Mouse (Mus musculus) intestine, embryonic 14.5 days (tissue): ENCODE measurements around the gene Trim80. TPM values are rescaled to one million over a fixed set of nuclear protein-coding genes. Genes with fewer than 3 reads are reported as not detected.
"Not testable (repeated sequence)": the region's sequence is repeated elsewhere in the genome, so short reads cannot be mapped to it uniquely, and the experiment has no call there.

Source experiments
- ATAC-seq: fragments of 200-750 bp; cut with Nextera tagmentation; replicated peaks from 2 replicates; pipeline ENCODE4 v1.8.0; 2017; ENCODE audit warnings: low read depth, moderate number of reproducible peaks, moderate TSS enrichment, moderate library complexity; ENCODE audit not compliant: low FRiP score, low TSS enrichment
- DNase-seq: peaks from one replicate; pipeline ENCODE4 v3.0.0-alpha.2; 2018; ENCODE audit warnings: low spot score
- H3K27ac ChIP-seq: fragments of 300-500 bp; sonication (generic); 2 replicates; pipeline ENCODE4 v1.5.1; 2014; ENCODE audit warnings: low read depth, mild to moderate bottlenecking, control low read depth
- H3K27me3 ChIP-seq: fragments of 300-500 bp; sonication (generic); replicated peaks from 2 replicates; pipeline ENCODE4 v1.6.1; 2014; ENCODE audit warnings: low read length, control low read depth; ENCODE audit not compliant: control insufficient read depth, insufficient read depth
- H3K36me3 ChIP-seq: fragments of 300-500 bp; sonication (generic); 2 replicates; pipeline ENCODE4 v1.6.1; 2014; ENCODE audit warnings: low read length, control low read depth; ENCODE audit not compliant: control insufficient read depth, insufficient read depth
- H3K4me1 ChIP-seq: fragments of 300-500 bp; sonication (generic); replicated peaks from 2 replicates; pipeline ENCODE4 v1.6.1; 2014; ENCODE audit warnings: low read length, control low read depth, mixed read lengths; ENCODE audit not compliant: control insufficient read depth, insufficient read depth
- H3K4me2 ChIP-seq: fragments of 300-500 bp; sonication (generic); 2 replicates; pipeline ENCODE4 v1.6.1; 2014; ENCODE audit warnings: low read length
- H3K4me3 ChIP-seq: fragments of 300-500 bp; sonication (generic); 2 replicates; pipeline ENCODE4 v1.5.1; 2014; ENCODE audit warnings: low read depth, low read length, control low read depth, mixed read lengths
- H3K9ac ChIP-seq: fragments of 300-500 bp; sonication (generic); 2 replicates; pipeline ENCODE4 v1.6.1; 2014; ENCODE audit warnings: mild to moderate bottlenecking, low read length
- H3K9me3 ChIP-seq: fragments of 300-500 bp; sonication (generic); 2 replicates; pipeline ENCODE4 v1.6.1; 2016; ENCODE audit warnings: low read length, control low read depth; ENCODE audit not compliant: control insufficient read depth
- WGBS: fragments of 180-500 bp; shearing (Covaris S2); extraction: QIAGEN DNeasy Blood & Tissue Kit; methylation state at CpG from one replicate; pipeline ENCODE4 v1.1.7; 2014; 5-methylcytosine and 5-hydroxymethylcytosine counted together
- polyA plus RNA-seq: library from polyadenylated mRNA; unstranded; fragments of >200 nt; fragmentation: Nextera tagmentation; extraction: Ambion mirVana; gene quantifications from 2 replicates; pipeline ENCODE4 v1.2.1, GENCODE M21; 2014

The Trim80 gene
- polyA plus RNA-seq, 1 experiment from 2014 or later: 0.12 TPM

DNA sequence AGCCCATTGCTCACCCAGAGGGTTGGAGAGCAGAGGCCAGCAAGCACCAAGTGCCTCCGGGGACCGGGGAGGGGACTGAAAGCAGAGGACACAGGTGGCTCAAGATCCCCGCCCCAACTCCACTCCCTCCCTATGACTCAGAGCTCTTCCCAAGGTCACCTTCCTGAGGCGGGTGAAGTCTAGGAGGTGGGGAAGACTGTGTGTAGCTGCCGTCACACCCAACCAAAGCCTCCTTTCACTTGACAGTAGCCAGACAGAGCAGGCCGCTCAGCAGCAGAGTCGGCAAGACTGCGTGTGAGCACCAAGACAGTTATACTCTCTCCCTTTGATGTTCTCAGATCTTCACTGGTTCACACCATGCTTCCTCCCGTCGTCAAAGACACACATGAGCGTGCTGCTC is 23.1 kb downstream of the Trim80 start:
- Histone ChIP-seq H3K27ac (no peak overlapping the region), H3K4me2 (no peak overlapping the region), H3K4me3 (no peak overlapping the region), H3K27me3 (no peaks in the 10 kb centered on the region), H3K9ac (no peak overlapping the region), H3K36me3 (no peaks in the 10 kb centered on the region), H3K9me3 (no peaks in the 10 kb centered on the region), H3K4me1 (peaks cover 7% of the 10 kb centered on the region)
- 45% methylated on average over 11 of the region's 11 CpGs for WGBS
- ATAC-seq (peak; percentile 63; the same call in 1 of the 2 replicates), DNase-seq (no peak)

DNA sequence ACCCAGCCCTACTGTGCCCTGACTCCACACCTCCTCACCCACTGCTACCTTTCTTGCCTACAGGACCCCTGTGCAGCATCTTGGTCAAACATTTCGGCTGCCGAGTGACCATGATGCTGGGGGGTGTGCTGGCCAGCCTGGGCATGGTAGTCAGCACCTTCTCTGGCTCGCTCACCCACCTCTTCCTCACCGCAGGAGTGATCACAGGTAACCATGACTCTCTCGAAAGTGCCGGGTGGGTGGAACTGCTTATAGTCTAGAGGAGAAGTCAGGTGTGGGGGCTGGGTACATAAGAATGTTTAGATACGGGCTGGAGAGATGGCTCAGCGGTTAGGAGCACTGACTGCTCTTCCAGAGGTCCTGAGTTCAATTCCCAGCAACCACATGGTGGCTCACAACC is 24.5 kb downstream of the Trim80 start:
- DNase-seq (no peak), ATAC-seq (no peak)
- Histone ChIP-seq H3K27ac (no peak overlapping the region), H3K4me1 (peaks cover 7% of the 10 kb centered on the region), H3K4me3 (no peak overlapping the region), H3K36me3 (no peaks in the 10 kb centered on the region), H3K9me3 (no peaks in the 10 kb centered on the region), H3K9ac (no peak overlapping the region), H3K27me3 (no peaks in the 10 kb centered on the region), H3K4me2 (no peak overlapping the region)
- 85% methylated on average over 8 of the region's 8 CpGs for WGBS

DNA sequence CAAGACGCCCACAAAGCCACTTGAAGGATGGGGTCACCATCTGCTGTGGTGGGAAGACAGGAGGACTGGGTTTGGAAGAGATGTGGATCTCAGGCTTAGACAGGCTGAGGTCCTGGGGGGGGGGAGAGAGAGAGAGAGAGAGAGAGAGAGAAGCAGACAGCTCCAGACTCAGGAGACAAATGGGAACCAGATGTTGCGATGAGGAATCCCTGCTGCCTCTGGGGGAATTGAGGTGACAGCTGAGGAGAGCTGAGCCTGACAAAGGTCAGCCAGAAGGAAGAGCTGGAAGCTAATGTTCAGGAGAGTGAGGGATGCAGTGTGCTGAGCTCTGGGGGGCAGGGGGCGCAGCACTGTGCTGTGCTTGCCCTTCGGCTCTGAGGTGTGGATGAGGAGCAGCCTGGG is 26.9 kb downstream of the Trim80 start:
- WGBS: 25% methylated on average over 4 of the region's 4 CpGs
- ATAC-seq: no peak
- H3K27me3 ChIP-seq: no peaks in the 10 kb centered on the region
- no peaks in the 10 kb centered on the region for H3K36me3 ChIP-seq
- H3K9ac ChIP-seq: no peak overlapping the region
- no peak overlapping the region for H3K4me3 ChIP-seq
- no peak overlapping the region for H3K27ac ChIP-seq
- H3K4me1 ChIP-seq: peaks cover 7% of the 10 kb centered on the region
- H3K9me3 ChIP-seq: no peaks in the 10 kb centered on the region
- no peak overlapping the region for H3K4me2 ChIP-seq
- DNase-seq: no peak

DNA sequence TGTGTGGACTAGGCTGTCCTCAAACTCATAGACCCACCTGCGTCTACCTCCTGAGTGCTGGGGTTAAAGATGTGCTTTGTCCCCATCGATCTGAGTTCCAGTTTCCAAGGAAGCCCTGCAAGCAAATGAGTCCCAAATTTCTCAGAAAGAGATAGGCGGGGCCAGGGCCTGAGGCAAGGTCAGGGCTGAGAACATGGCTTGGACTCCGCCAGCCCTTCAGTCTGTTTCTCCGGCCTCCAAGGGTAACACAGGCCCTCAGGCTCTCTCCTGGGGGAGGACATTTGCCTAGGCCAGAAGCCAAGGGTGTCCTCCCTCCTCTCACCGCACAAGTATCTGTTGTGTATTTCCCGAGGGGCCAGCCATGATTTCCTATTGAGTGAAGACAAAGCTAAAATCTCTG is 31.8 kb downstream of the Trim80 start:
- H3K4me1 ChIP-seq: peaks cover 22% of the 10 kb centered on the region
- no peak for DNase-seq
- no peaks in the 10 kb centered on the region for H3K27me3 ChIP-seq
- H3K9ac ChIP-seq: no peak overlapping the region
- ATAC-seq: no peak
- no peak overlapping the region for H3K4me2 ChIP-seq
- H3K27ac ChIP-seq: no peak overlapping the region
- WGBS: 90% methylated on average over 7 of the region's 7 CpGs
- no peaks in the 10 kb centered on the region for H3K36me3 ChIP-seq
- H3K4me3 ChIP-seq: no peak overlapping the region
- no peaks in the 10 kb centered on the region for H3K9me3 ChIP-seq

DNA sequence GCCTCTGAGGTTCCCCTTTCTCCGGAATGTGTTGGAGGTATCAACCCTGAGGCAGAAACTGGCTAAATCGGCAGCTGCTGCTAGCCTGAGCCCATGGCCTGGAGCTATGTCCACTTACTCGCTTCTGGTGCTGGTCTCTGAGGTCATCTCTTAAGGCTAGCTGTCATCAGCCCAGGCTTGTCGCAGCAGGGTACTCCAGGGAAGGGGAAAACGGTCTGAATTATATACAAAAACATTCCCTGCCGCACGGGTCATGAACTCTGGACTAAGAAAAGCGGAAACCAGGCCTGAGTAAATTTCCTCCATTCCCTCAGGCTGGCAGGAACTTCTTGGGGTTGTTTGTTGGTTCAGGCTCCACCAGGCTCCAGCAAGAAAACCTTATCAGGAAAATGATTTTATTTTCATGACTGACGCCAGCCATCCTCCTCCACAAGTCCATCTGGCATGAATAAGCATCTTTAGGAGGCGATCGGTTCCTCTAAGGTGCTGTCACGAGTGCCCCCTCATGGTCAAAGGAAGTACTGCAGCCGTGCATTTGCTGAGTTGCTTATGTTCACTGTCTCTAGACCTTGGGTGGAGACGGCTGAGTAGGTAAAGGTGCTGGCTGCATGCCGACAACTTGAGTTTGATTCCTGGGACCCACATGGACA is 33.4 kb downstream of the Trim80 start:
- Histone ChIP-seq H3K36me3 (no peaks in the 10 kb centered on the region), H3K27ac (peak overlapping the region; percentile 51), H3K9me3 (no peaks in the 10 kb centered on the region), H3K4me2 (peak overlapping the region; percentile 29; the same call in 1 of the 2 replicates), H3K4me3 (no peak overlapping the region), H3K9ac (peak overlapping the region; percentile 11; the same call in 1 of the 2 replicates), H3K4me1 (peaks cover 20% of the 10 kb centered on the region), H3K27me3 (no peaks in the 10 kb centered on the region)
- peak; percentile 100 for DNase-seq
- 11% methylated on average over 15 of the region's 15 CpGs for WGBS
- peak; percentile 45 for ATAC-seq

DNA sequence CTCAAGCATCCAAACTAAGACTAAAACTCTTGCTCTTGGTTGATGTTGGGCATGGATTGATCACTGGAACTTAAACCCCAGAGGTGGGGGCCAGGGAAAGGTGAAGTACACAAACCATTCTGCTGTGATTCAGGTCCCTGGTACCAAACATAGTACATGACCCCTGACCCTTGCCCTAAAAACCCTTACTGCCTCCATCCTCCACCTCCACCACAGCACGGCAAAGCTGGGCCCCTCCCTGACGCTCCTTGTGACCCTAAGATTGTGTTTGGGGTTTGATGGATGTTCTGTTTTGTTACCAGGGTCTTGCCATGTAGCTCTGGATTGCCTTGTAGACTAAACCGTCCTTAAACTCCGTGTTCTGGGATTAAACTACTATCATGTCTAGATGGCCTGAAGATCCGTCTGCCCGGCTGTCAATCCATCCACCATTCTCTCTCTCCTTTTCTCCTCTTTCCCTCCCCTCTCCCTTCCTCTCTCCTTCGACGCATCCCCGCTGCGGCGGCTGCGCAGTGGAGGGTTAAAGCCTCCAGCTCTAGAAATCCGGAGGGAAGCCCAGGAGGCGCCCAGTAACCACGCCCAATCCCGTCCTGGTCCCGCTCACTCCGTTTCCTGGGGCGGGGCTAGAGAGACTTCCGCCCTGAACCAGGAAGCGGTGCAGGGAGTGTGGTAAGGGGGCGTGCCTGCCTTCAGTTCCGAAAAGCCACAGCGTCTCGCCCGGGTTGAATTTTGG is 34.8 kb downstream of the Trim80 start, which contains the start of gene Armc7:
TSS of gene Armc7 (plus strand) at position 643 of the 733 bp plus-strand sequence.
- no peaks in the 10 kb centered on the region for H3K36me3 ChIP-seq
- no peaks in the 10 kb centered on the region for H3K27me3 ChIP-seq
- no peaks in the 10 kb centered on the region for H3K9me3 ChIP-seq
- peak; percentile 93 for DNase-seq
- peak; percentile 95 for ATAC-seq
- H3K27ac ChIP-seq: peak within 1 kb of the TSS; percentile 79
- peak within 1 kb of the TSS; percentile 82 for H3K4me3 ChIP-seq
- peaks cover 20% of the 10 kb centered on the region for H3K4me1 ChIP-seq
- WGBS: 1% methylated on average over 26 of the region's 26 CpGs
- H3K9ac ChIP-seq: peak within 1 kb of the TSS; percentile 60
- H3K4me2 ChIP-seq: peak within 1 kb of the TSS; percentile 94

DNA sequence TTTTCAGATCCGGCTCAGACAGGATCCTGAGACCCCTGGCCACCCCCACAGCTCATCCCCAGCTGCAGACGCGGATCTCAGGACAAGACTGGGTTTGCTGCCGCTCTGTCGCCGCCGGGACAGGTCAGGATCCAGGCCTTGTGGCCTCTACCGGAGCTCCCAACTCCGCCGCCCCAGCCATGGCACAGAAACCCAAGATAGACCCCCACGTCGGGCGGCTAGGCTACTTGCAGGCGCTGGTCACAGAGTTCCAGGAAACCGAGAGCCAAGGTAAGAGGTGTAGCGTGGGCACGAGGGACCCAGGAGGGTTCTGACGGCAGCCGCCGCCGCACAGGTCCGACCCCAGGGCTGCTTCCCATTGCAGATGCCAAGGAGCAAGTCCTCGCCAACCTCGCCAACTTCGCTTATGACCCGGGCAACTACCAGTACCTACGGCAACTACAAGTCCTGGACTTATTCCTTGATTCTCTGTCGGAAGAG is 35.5 kb downstream of the Trim80 start:
- Histone ChIP-seq H3K4me3 (peak overlapping the region; percentile 82), H3K27ac (no peak overlapping the region), H3K36me3 (no peaks in the 10 kb centered on the region), H3K9me3 (no peaks in the 10 kb centered on the region), H3K4me2 (peak overlapping the region; percentile 94), H3K27me3 (no peaks in the 10 kb centered on the region), H3K4me1 (peaks cover 20% of the 10 kb centered on the region), H3K9ac (peak overlapping the region; percentile 60)
- DNase-seq (no peak), ATAC-seq (no peak)
- 4% methylated on average over 28 of the region's 28 CpGs for WGBS

DNA sequence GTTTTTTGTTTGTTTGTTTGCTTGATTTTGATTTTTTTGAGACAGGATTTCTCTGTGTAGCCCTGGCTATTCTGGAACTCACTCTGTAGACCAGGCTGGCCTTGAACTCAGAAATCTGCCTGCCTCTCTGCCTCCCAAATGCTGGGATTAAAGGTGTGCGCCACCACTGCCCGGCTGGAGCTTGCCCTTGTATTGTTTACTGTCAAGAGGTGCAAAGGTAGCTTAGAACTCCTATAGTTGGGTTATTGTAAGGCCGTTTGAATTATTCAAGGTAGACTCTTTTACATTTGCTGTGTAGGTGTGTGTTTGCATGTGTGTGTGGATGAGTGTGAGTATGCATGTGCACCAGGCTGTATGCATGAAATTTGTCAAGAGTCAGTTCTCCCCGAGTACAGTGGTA is 36.3 kb downstream of the Trim80 start:
- Histone ChIP-seq H3K4me3 (peak overlapping the region; percentile 82), H3K9ac (peak overlapping the region; percentile 60; the same call in 1 of the 2 replicates), H3K4me2 (peak overlapping the region; percentile 94), H3K4me1 (peaks cover 20% of the 10 kb centered on the region)
- H3K9me3 ChIP-seq, H3K27ac ChIP-seq, H3K27me3 ChIP-seq, DNase-seq, H3K36me3 ChIP-seq, ATAC-seq: not testable (repeated sequence)
- WGBS: 78% methylated on average over 4 of the region's 4 CpGs
